Mouse (Mus musculus): ENCODE results near the gene Gm6217. TPM values are rescaled to one million over a fixed set of nuclear protein-coding genes. Genes with fewer than 3 reads are reported as not detected.

Gm6217 gene
- polyA plus RNA-seq, 1 experiment from 2014 or later: not detected

DNA sequence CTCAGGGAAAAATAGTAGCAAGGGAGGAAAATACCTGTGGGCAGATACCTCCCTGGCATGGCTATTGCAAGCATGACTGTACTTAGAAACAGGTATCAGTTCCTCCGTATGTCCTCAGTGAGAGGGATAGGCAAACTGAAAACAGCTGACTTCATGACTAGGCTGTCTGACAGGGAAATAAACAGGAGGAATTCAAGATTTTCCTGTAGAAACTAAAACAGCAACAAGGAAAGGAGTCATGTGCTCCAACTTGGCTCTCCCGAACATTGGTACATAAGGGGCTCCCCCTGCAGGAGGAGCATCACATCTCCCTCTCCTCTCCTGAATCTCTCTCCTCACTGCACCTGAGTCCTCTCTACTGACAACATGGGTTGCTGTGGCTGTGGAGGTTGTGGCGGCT, 18.2 kb downstream of the Gm6217 start, which contains the start of gene A030005L19Rik:
TSS of gene A030005L19Rik (plus strand) at position 301 of the 400 bp plus-strand sequence.
- Histone ChIP-seq H3K27me3 (ENCODE audit: control insufficient read depth, insufficient read depth, low read length) (no peaks in the 10 kb centered on the region), H3K4me2 (replicated peaks; ENCODE audit: low read depth, low read length) (no peak within 1 kb of the TSS), H3K4me3 (ENCODE audit: low read depth, low read length) (no peak within 1 kb of the TSS), H3K4me1 (replicated peaks; ENCODE audit: control insufficient read depth, insufficient read depth, low read length) (no peaks in the 10 kb centered on the region), H3K36me3 (ENCODE audit: control insufficient read depth, insufficient read depth, low read length) (no peaks in the 10 kb centered on the region), H3K9me3 (ENCODE audit: control insufficient read depth, low read length) (no peaks in the 10 kb centered on the region), H3K9ac (ENCODE audit: low read depth, low read length) (no peak within 1 kb of the TSS), H3K27ac (ENCODE audit: low read depth, low read length) (no peak within 1 kb of the TSS)
- WGBS: 89% methylated on average over 3 of the region's 3 CpGs
- DNase-seq (ENCODE audit: low spot score) (no peak), ATAC-seq (ENCODE audit: low FRiP score) (no peak)

DNA sequence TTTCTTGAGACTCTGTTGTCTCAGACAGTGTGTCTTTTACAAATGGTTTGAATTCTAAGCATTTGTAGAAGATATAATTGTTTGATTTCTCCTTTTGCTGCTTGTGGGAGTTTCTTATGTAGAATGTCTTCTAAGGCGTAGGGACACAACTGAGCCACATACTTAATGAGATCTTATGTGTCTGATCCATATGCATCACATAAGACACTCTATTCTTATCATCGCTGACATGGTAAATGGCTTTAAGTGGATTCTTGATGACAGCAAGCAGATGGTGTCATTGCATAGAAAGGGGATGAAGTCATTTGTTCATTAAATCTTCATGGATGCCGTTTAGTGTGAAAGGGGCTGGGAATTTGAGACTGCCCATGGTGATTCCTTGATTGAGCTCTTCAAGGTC, 25.3 kb downstream of the Gm6217 start:
- 68% methylated on average over 3 of the region's 3 CpGs for WGBS
- H3K27ac ChIP-seq (ENCODE audit: low read depth, low read length): 0 out of 2 replicates have a peak overlapping the region, but pooled peaks have one; percentile 10
- H3K4me2 ChIP-seq (replicated peaks; ENCODE audit: low read depth, low read length): no peak overlapping the region
- no peaks in the 10 kb centered on the region for H3K9me3 ChIP-seq (ENCODE audit: control insufficient read depth, low read length)
- H3K4me3 ChIP-seq (ENCODE audit: low read depth, low read length): no peak overlapping the region
- H3K9ac ChIP-seq (ENCODE audit: low read depth, low read length): no peak overlapping the region
- no peaks in the 10 kb centered on the region for H3K27me3 ChIP-seq (ENCODE audit: control insufficient read depth, insufficient read depth, low read length)
- H3K4me1 ChIP-seq (replicated peaks; ENCODE audit: control insufficient read depth, insufficient read depth, low read length): no peaks in the 10 kb centered on the region
- DNase-seq (ENCODE audit: low spot score) (peak; percentile 21), ATAC-seq (ENCODE audit: low FRiP score) (peak; percentile 33; the same call in 1 of the 2 replicates)
- peaks cover 5% of the 10 kb centered on the region; the same call in 1 of the 2 replicates for H3K36me3 ChIP-seq (ENCODE audit: control insufficient read depth, insufficient read depth, low read length)

DNA sequence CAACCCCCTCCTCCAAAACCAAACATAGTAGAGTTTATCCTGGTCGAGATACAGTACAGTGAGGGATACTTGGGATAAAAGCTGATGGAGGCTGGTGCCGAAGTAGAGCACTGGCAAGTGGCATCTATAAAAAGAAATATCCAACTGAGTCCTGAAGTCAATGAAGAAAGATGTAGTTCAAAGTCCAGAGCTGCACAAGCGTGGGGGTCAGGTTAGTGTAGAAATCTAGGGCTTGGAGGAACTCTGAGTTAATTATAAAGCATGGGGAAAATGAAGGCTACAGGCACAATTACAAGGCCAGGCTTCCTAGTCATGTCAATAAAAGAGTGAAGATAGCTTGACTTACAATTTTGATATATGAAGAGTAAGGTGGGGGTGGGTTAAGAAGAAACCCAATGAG, 30.0 kb downstream of the Gm6217 start:
- Histone ChIP-seq H3K36me3 (ENCODE audit: control insufficient read depth, insufficient read depth, low read length) (peaks cover 7% of the 10 kb centered on the region), H3K4me3 (ENCODE audit: low read depth, low read length) (no peak overlapping the region), H3K9me3 (ENCODE audit: control insufficient read depth, low read length) (no peaks in the 10 kb centered on the region), H3K9ac (ENCODE audit: low read depth, low read length) (no peak overlapping the region), H3K4me1 (replicated peaks; ENCODE audit: control insufficient read depth, insufficient read depth, low read length) (no peaks in the 10 kb centered on the region), H3K4me2 (replicated peaks; ENCODE audit: low read depth, low read length) (no peak overlapping the region), H3K27me3 (ENCODE audit: control insufficient read depth, insufficient read depth, low read length) (no peaks in the 10 kb centered on the region), H3K27ac (ENCODE audit: low read depth, low read length) (no peak overlapping the region)
- 92% methylated on average over 3 of the region's 3 CpGs for WGBS
- no peak for DNase-seq (ENCODE audit: low spot score)
- ATAC-seq (ENCODE audit: low FRiP score): no peak

DNA sequence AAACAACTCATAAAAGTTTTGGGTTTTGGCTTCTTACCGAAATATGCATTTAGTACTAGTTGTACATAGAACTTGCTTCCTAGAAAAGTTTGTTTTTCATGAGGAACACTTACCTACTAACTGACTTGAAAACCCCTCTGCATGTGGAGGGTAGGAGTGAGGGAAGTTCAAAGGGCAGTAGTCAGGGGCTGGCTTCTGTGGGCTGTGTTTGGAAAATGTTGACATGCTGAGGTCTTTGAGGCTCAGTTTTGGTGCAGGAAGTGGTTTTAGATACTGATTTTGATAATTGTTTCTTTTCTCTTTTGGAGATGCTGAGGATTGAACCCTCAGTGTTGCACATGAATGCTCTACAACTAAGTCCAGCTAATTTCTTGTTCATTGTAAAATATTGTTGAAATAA, 30.6 kb downstream of the Gm6217 start:
- WGBS: 100% methylated on average over 1 of the region's 1 CpGs
- H3K9me3 ChIP-seq (ENCODE audit: control insufficient read depth, low read length): no peaks in the 10 kb centered on the region
- peaks cover 7% of the 10 kb centered on the region for H3K36me3 ChIP-seq (ENCODE audit: control insufficient read depth, insufficient read depth, low read length)

DNA sequence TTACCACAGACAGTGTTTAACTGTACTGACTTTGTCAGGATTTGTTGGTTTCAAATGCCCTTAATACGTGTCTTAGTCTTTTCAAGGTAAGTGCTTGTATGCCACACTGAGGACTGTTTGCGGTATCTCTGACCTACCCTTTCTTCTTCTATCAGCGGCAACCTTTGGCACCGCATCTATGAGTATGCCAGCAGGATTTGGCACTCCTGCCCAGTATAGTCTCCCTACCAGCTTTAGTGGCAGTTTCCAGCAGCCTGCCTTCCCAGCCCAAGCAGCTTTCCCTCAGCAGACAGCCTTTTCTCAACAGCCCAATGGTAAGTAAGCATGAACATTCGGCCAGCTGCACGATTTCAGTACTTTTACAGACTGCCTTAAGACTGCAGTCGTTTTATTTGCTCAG, 37.9 kb downstream of the Gm6217 start:
- no peaks in the 10 kb centered on the region for H3K9me3 ChIP-seq (ENCODE audit: control insufficient read depth, low read length)

More for the DNA sequence above, 30.6 kb downstream of the Gm6217 start:
- no peak overlapping the region for H3K4me2 ChIP-seq (replicated peaks; ENCODE audit: low read depth, low read length)
- H3K4me3 ChIP-seq (ENCODE audit: low read depth, low read length): no peak overlapping the region
- DNase-seq (ENCODE audit: low spot score) (no peak), ATAC-seq (ENCODE audit: low FRiP score) (no peak)
- no peak overlapping the region for H3K27ac ChIP-seq (ENCODE audit: low read depth, low read length)
- H3K27me3 ChIP-seq (ENCODE audit: control insufficient read depth, insufficient read depth, low read length): no peaks in the 10 kb centered on the region
- H3K9ac ChIP-seq (ENCODE audit: low read depth, low read length): no peak overlapping the region
- H3K4me1 ChIP-seq (replicated peaks; ENCODE audit: control insufficient read depth, insufficient read depth, low read length): no peaks in the 10 kb centered on the region

More for the DNA sequence above, 37.9 kb downstream of the Gm6217 start:
- DNase-seq (ENCODE audit: low spot score) (no peak), ATAC-seq (ENCODE audit: low FRiP score) (no peak)
- Histone ChIP-seq H3K4me1 (replicated peaks; ENCODE audit: control insufficient read depth, insufficient read depth, low read length) (no peaks in the 10 kb centered on the region), H3K36me3 (ENCODE audit: control insufficient read depth, insufficient read depth, low read length) (peaks cover 2% of the 10 kb centered on the region; the same call in 1 of the 2 replicates), H3K4me3 (ENCODE audit: low read depth, low read length) (no peak overlapping the region), H3K9ac (ENCODE audit: low read depth, low read length) (no peak overlapping the region), H3K27me3 (ENCODE audit: control insufficient read depth, insufficient read depth, low read length) (no peaks in the 10 kb centered on the region), H3K27ac (ENCODE audit: low read depth, low read length) (no peak overlapping the region), H3K4me2 (replicated peaks; ENCODE audit: low read depth, low read length) (no peak overlapping the region)
- 92% methylated on average over 7 of the region's 7 CpGs for WGBS

Other genes starting within 250 kb of the Gm6217 start
- gene Mff, start 206.5 kb downstream of the Gm6217 start, polyA plus RNA-seq (2014; fragmentation: Nextera tagmentation; extraction: Ambion mirVana): 279 and 298 TPM in 2 replicates
- gene Tm4sf20, start 162.9 kb downstream of the Gm6217 start, polyA plus RNA-seq (2014; fragmentation: Nextera tagmentation; extraction: Ambion mirVana): not detected in 2 replicates
- gene Gm47791, start 160.2 kb downstream of the Gm6217 start, polyA plus RNA-seq (2014; fragmentation: Nextera tagmentation; extraction: Ambion mirVana): not detected in 2 replicates
- 47.2 and 54.4 TPM in 2 replicates for gene Agfg1, start 91.9 kb downstream of the Gm6217 start, polyA plus RNA-seq (2014; fragmentation: Nextera tagmentation; extraction: Ambion mirVana)
- 0.20 TPM in 1 of 2 replicates, not detected in the other for gene A030005L19Rik, start 18.1 kb downstream of the Gm6217 start, polyA plus RNA-seq (2014; fragmentation: Nextera tagmentation; extraction: Ambion mirVana)
- not detected in 2 replicates for gene A030014E15Rik, start 6.5 kb downstream of the Gm6217 start, polyA plus RNA-seq (2014; fragmentation: Nextera tagmentation; extraction: Ambion mirVana)
- not detected in 2 replicates for gene A030003K21Rik, start 12.0 kb upstream of the Gm6217 start, polyA plus RNA-seq (2014; fragmentation: Nextera tagmentation; extraction: Ambion mirVana)
- not detected in 2 replicates for gene Gm7544, start 24.6 kb upstream of the Gm6217 start, polyA plus RNA-seq (2014; fragmentation: Nextera tagmentation; extraction: Ambion mirVana)
- not detected in 2 replicates for gene Gm47955, start 28.9 kb upstream of the Gm6217 start, polyA plus RNA-seq (2014; fragmentation: Nextera tagmentation; extraction: Ambion mirVana)
- gene Gm47959, start 69.1 kb upstream of the Gm6217 start, polyA plus RNA-seq (2014; fragmentation: Nextera tagmentation; extraction: Ambion mirVana): not detected in 2 replicates
- 0.20 and 0.34 TPM in 2 replicates for gene Slc19a3, start 107.0 kb upstream of the Gm6217 start, polyA plus RNA-seq (2014; fragmentation: Nextera tagmentation; extraction: Ambion mirVana)
- not detected in 2 replicates for gene Krtap28-10, start 111.1 kb upstream of the Gm6217 start, polyA plus RNA-seq (2014; fragmentation: Nextera tagmentation; extraction: Ambion mirVana)
- gene Gm47969, start 113.5 kb upstream of the Gm6217 start, polyA plus RNA-seq (2014; fragmentation: Nextera tagmentation; extraction: Ambion mirVana): not detected in 2 replicates
- not detected in 2 replicates for gene A030005K14Rik, start 128.0 kb upstream of the Gm6217 start, polyA plus RNA-seq (2014; fragmentation: Nextera tagmentation; extraction: Ambion mirVana)
- gene Krtap28-13, start 129.5 kb upstream of the Gm6217 start, polyA plus RNA-seq (2014; fragmentation: Nextera tagmentation; extraction: Ambion mirVana): not detected in 2 replicates
- gene Ccl20, start 185.4 kb upstream of the Gm6217 start, polyA plus RNA-seq (2014; fragmentation: Nextera tagmentation; extraction: Ambion mirVana): not detected in 2 replicates
- gene Daw1, start 228.4 kb upstream of the Gm6217 start, polyA plus RNA-seq (2014; fragmentation: Nextera tagmentation; extraction: Ambion mirVana): 0.63 and 0.83 TPM in 2 replicates

All from hindbrain, embryonic 11.5 days (tissue).